25 mouse cellular contexts compared by ENCODE assay signal in the genomic region with DNA sequence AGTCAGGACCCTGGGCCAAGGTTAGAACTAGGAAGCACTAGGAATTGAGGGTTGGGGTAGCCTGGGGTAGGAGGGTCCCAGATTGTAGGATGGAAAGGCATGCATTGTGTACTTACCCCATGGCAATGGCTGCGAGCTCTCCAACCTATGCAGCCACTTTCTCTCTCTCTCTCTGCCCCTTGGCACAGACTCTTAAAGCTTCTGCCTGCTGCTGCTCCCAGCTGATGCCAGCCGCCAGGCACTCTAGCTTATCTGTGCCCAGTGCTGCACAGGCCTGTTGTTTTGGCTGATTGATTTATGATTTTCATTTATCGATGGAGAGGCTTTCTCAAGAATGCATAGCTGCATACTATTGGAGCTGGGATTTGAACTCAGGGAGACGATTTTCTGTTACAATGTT.
"Had no signal": no experiment of that assay in that cellular context is flagged by ENCODE, and none has a peak within 500 bp of the region (broad histone marks: within the 10 kb centered on the region; RNA-seq: fewer than 3 reads in every experiment).

No protein-coding gene starts in this region.

- H3K27ac ChIP-seq: gastrocnemius, adult 2 months; heart, embryonic 10.5 days; hindbrain, embryonic 10.5 days; hindbrain, embryonic 13.5 days; hindbrain, embryonic 15.5 days; intestine, embryonic 15.5 days; layer of hippocampus, adult 2 months; limb, embryonic 10.5 days; limb, embryonic 12.5 days; liver, embryonic 13.5 days had no signal

- H3K9me3 ChIP-seq: heart, embryonic 10.5 days; hindbrain, embryonic 13.5 days; hindbrain, embryonic 15.5 days; intestine, embryonic 15.5 days; limb, embryonic 10.5 days; limb, embryonic 12.5 days; liver, embryonic 13.5 days had no signal

- ATAC-seq: inflammation-experienced regulatory T-cells, adult 6 months; intestine, embryonic 15.5 days; intestine, postnatal 0 days had no signal

- H3K4me3 ChIP-seq: gastrocnemius, adult 2 months; heart, embryonic 10.5 days; heart, embryonic 12.5 days; hindbrain, embryonic 10.5 days; hindbrain, embryonic 13.5 days; hindbrain, embryonic 15.5 days; intestine, embryonic 15.5 days; layer of hippocampus, adult 2 months; limb, embryonic 10.5 days; limb, embryonic 12.5 days; liver, embryonic 13.5 days had no signal

- H3K9ac ChIP-seq: heart, embryonic 12.5 days; hindbrain, embryonic 13.5 days; hindbrain, embryonic 15.5 days; intestine, embryonic 15.5 days; limb, embryonic 12.5 days; liver, embryonic 13.5 days had no signal

- DNase-seq: gastrocnemius, adult 2 months; gastrocnemius, postnatal 10 days; gastrocnemius, postnatal 25 days; heart, adult 18-20 months; heart, postnatal 10 days; heart, postnatal 4 days; kidney, adult 18-20 months; kidney, adult 8-10 months; kidney, postnatal 10 days; kidney, postnatal 25 days; kidney, postnatal 4 days; liver; liver, embryonic 13.5 days had no signal

- H3K36me3 ChIP-seq: heart, embryonic 10.5 days; heart, embryonic 12.5 days; hindbrain, embryonic 10.5 days; hindbrain, embryonic 13.5 days; hindbrain, embryonic 15.5 days; intestine, embryonic 15.5 days; limb, embryonic 10.5 days; limb, embryonic 12.5 days; liver, embryonic 13.5 days had no signal

- H3K4me1 ChIP-seq: heart, embryonic 12.5 days; intestine, embryonic 15.5 days; liver, embryonic 13.5 days had no signal

- H3K4me2 ChIP-seq: heart, embryonic 12.5 days; hindbrain, embryonic 13.5 days; hindbrain, embryonic 15.5 days; intestine, embryonic 15.5 days; limb, embryonic 12.5 days; liver, embryonic 11.5 days; liver, embryonic 13.5 days had no signal
